Mouse (Mus musculus) bone marrow macrophage, adult 2 months (primary cell): ENCODE measurements around the gene Pax4. TPM values are rescaled to one million over a fixed set of nuclear protein-coding genes. Genes with fewer than 3 reads are reported as not detected.
A peak's percentile ranks its signal among the peaks of the same experiment; 100 is the strongest.

Experiments used
- H3K27ac ChIP-seq: 2 replicates; pipeline ENCODE4 v1.5.1; 2012; ENCODE audit warnings: low read depth, low read length; ENCODE audit not compliant: insufficient read depth
- H3K4me1 ChIP-seq: 2 replicates; pipeline ENCODE4 v1.6.1; 2012; ENCODE audit warnings: low read length; ENCODE audit not compliant: control insufficient read depth, insufficient read depth
- H3K4me3 ChIP-seq: 2 replicates; pipeline ENCODE4 v1.5.1; 2012; ENCODE audit warnings: mild to moderate bottlenecking, low read length, moderate library complexity; ENCODE audit not compliant: insufficient read depth
- CTCF ChIP-seq: IDR thresholded peaks from 2 replicates; pipeline ENCODE4 v1.5.1; 2012; ENCODE audit warnings: low read depth, mild to moderate bottlenecking, low read length, moderate library complexity
- POLR2A ChIP-seq: IDR thresholded peaks from 2 replicates; pipeline ENCODE4 v1.6.1; 2012; ENCODE audit warnings: mild to moderate bottlenecking, low read depth, low read length, borderline replicate concordance
- polyA plus RNA-seq: library from polyadenylated mRNA; stranded (reverse); fragments of >200 nt; gene quantifications from 2 replicates; pipeline ENCODE4 v1.2.4, GENCODE M21; 2012; ENCODE audit not compliant: missing spikeins, insufficient read depth, insufficient read length

Pax4 gene
- polyA plus RNA-seq, 1 experiment = not detected

DNA sequence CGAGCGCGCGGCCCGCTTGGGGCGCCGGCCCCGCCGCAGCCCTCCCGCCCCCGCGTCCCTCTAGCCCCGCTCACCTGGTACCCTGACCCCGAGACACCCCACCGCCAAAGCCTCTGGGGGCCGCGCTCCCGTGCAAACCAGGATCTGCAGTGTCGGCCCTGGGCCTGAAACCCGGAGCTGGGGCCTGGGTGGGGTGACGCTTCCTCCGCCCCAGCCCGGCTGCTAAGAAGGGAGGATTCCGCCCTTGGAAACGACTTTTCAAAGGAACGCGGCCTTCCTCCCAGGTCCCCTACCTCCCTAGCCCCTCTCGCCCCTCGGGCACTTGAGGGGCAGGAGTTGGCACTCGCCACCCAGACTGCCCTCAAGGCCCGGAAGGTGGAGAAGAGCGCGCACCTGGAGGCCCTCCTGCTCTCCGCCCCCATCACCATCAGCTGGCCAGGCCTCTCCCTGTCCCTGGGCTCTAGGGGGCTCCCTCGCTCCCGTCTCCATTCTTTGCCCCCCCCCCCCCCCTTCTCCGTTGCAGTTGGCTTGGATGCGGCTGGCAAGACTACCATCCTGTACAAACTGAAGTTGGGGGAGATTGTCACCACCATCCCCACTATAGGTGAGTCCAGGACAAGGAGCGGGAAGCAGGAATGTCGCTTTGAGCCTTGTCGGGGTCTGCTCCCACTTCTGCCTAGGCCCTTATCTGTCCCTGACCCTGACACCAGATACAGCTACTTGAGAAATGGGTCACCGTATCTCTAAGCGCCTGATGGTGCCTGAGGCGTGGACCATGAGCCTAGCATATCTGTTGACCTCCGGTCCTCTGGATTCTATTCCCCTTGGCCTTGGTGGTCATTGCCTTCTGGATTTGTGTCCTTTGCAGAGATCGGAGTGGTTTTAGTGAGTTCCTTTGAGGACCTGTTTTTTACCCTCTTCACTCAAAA is 25.1 kb downstream of the Pax4 start:
- peak overlapping the region; percentile 95 for H3K4me3 ChIP-seq
- H3K27ac ChIP-seq = peak overlapping the region; percentile 23; the same call in 1 of the 2 replicates
- TF ChIP-seq CTCF (no peak), POLR2A (no peak)
- H3K4me1 ChIP-seq = peaks cover 26% of the 10 kb centered on the region

DNA sequence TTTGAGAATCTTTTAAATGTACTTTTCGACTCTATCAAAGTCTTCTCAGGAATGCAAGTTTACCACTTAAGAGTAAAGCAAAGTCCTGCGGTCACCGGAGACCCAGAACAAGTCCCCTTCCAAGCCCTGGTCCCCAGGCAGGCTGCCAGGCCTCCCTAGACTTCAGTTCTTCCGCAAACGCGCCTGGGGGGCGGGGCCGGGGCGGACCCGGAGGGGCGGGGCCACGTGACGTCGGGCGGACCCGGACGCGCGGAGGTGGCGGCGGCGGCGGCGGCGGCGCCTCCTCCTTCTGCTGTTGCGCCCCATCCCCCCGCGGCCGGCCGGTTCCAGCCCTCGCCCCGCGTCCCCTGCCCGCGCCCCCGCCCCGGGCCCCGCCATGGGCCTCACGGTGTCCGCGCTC is 25.8 kb downstream of the Pax4 start, which contains the start of gene Arf5:
Gene Arf5, plus strand, starts transcription at position 248 of the 400 bp plus-strand sequence.
- Histone ChIP-seq H3K4me1 (peaks cover 26% of the 10 kb centered on the region), H3K27ac (peak within 1 kb of the TSS; percentile 23; the same call in 1 of the 2 replicates), H3K4me3 (peak within 1 kb of the TSS; percentile 95)
- TF ChIP-seq CTCF (no peak), POLR2A (no peak)

DNA sequence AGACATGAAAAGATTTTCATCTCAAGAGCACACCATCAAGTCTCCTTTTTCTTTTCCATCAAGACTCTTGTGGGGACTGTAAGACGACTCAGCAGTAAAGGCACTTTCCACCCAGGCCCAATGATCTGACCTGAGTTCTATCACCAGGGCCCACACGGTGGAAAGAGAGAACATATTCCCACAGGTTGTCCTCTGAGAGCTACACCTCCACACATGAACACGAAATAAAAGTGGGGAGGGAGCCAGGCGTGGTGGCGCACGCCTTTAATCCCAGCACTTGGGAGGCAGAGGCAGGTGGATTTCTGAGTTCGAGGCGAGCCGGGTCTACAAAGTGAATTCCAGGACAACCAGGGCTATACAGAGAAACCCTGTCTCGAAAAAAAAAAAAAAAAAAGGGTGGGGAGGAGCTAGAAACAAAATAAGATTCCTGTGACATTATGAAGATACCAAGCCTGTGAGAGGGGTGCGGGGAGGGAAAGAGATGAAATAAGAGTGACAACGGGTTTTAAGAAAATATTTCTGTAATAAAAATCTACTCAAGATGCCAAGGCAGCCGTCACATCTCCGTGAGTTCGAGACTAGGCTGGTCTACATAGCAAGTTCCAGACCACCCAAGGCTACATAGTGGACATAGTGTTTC is 26.4 kb downstream of the Pax4 start:
- TF ChIP-seq POLR2A = no peak
- Histone ChIP-seq H3K27ac (no peak overlapping the region), H3K4me1 (peaks cover 26% of the 10 kb centered on the region), H3K4me3 (peak overlapping the region; percentile 20)

DNA sequence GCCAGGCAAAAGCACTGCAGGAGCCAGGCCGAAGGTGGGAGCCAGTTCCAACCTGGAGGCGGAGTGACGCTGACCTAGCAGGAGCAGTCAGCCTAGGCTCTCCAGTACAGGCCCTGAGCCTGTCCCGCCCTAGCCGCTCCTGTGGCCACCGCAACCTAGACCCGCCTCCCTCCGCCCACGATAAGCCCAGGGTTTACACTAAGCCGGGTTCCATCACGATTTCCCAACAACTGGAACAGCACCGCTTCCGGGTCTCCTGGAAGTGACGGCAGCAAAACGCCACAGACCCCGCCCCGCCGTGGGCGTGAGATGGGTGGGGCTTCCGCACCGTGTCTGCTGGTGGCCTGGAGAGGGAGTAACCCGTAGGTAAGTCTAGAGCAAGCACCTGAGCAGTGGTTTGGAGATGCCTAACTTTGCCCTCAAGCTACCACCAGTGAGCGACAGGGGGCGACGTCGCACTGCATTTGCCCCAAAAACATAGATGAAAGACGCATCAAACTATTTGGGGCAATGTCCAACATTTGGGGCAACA is 27.6 kb downstream of the Pax4 start:
- Histone ChIP-seq H3K4me1 (peaks cover 26% of the 10 kb centered on the region), H3K4me3 (peak overlapping the region; percentile 80), H3K27ac (no peak overlapping the region)
- no peak for TF ChIP-seq POLR2A
- TF ChIP-seq CTCF = no peak

DNA sequence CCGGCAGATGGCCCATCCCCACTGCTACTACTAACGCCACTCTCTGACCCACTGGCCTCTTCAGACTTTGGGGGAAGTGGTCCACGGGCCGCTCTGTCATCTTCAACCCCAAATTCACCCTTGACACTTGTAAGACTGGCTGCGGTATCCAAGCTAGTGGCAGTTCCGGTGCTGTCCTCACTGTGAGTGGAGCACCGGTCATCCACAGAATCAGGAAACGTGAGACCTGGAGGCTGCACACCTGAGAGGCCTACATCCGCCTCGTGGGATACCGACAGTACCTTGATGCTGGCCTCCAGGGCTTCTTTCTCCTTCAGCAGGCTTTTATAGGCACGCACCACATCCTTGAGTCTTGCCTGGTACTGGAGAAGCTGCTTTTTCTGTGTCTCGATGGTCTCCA is 28.3 kb downstream of the Pax4 start:
- no peak overlapping the region for H3K27ac ChIP-seq
- TF ChIP-seq POLR2A = no peak
- TF ChIP-seq CTCF = no peak
- H3K4me3 ChIP-seq = peak overlapping the region; percentile 80
- H3K4me1 ChIP-seq = peaks cover 26% of the 10 kb centered on the region

DNA sequence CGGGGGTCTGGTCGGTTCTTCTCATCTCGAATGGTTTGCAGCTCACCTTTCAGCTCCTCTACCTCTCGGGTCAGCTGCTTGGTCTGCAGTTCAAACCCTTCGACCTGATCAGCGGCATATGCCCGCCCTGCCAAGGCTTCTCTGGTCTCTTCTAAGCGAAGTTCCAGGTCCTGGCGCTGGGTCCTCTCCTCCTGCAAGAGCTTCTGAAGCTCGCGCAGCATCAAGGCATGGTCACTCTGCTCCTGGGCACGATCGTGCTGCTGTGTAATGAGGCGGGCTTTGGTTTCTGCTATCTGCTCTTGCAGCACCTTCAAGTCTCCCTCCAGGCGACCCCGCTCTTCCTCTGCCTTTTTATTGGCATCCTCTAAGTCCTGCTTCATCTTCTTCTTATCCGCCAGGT is 28.8 kb downstream of the Pax4 start:
- no peak overlapping the region for H3K27ac ChIP-seq
- TF ChIP-seq CTCF (no peak), POLR2A (no peak)
- H3K4me3 ChIP-seq = peak overlapping the region; percentile 80
- H3K4me1 ChIP-seq = peaks cover 26% of the 10 kb centered on the region

DNA sequence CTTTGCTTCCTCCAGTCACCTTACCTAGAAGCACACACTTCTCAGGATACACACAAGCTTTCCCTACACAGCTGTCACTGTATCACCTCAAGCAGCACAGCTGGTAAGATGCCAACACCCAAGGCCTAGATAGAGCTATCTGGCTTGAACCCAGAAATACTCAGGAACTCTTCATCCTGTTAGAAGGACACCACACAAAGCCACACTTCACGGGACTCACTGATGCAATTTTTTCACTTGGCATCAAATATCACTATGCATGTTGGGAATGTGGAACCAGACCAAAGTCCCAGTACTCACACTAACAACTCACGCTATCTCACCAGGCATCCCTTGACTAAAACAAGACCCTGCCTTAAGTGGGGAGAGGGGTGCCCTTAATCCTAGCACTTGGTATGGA is 29.5 kb downstream of the Pax4 start:
- H3K4me3 ChIP-seq = no peak overlapping the region
- no peak for TF ChIP-seq POLR2A
- TF ChIP-seq CTCF = no peak
- H3K27ac ChIP-seq = no peak overlapping the region
- H3K4me1 ChIP-seq = peaks cover 26% of the 10 kb centered on the region

DNA sequence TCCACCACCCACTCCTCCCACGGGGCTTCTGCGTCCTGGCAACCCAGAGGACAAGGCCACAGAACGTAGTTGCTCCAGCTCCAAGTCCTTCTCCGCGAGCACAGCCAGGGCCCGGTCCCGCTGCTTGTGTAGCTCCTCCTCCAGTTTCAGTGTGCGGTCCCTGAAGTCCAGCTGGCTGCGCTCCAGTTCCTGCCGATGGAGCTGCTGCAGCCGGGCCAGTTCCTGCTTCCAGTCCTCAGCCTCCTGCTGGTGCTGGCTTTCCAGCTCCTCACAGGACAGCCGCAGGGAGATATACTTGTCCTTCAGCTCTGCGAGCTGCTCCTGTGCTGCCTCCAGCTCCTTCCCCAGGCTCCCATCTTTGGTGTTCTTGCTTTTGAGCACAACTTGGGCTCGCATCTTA is 30.7 kb downstream of the Pax4 start:
- no peak overlapping the region for H3K4me3 ChIP-seq
- no peak for TF ChIP-seq POLR2A
- H3K27ac ChIP-seq = no peak overlapping the region
- H3K4me1 ChIP-seq = peaks cover 21% of the 10 kb centered on the region

DNA sequence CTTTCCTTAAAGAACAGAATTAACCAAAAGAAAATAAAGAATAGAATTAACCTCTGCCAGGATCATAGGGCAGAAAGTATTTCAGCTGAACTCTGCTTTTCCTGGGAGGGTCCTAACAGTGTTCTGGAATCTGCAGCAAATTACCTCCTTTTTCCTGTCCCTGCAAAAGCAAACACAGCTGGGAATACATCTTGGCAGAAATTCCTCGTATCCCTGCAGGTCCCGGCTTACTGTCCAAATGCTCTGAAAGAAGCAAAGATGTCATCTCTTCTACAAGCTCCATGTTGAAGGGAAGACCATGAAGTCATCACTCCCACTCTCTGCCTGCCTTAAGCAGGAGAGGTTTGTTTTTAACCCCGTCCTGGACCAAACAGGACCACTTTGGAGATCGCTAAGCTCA is 32.2 kb downstream of the Pax4 start:
- peaks cover 11% of the 10 kb centered on the region for H3K4me1 ChIP-seq

DNA sequence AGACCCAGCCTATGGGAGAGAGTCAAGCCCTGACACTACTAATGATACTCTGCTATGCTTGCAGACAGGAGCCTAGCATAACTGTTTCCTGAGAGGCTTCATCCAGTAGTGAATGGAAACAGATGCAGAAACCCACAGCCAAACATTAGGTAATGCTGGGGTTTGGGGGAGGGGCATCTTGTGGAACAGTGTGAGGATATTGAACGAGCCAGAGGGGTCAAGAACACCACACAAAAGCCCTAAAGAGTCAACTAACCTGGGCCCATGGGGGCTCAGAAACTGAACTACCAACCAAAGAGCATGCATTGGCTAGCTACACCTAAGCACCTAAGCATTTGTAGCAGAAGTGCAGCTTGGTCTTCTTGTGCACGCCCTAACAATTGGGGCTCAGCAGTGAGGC is 37.9 kb downstream of the Pax4 start:
- no peak for TF ChIP-seq POLR2A
- H3K4me3 ChIP-seq = no peak overlapping the region
- no peak overlapping the region for H3K27ac ChIP-seq
- 0 out of 2 replicates have a peak, but pooled peaks cover 2% of the 10 kb centered on the region for H3K4me1 ChIP-seq

More for the DNA sequence above, 32.2 kb downstream of the Pax4 start:
- Histone ChIP-seq H3K27ac (no peak overlapping the region), H3K4me3 (no peak overlapping the region)
- no peak for TF ChIP-seq POLR2A
- no peak for TF ChIP-seq CTCF
